Mouse (Mus musculus) forebrain, embryonic 13.5 days (tissue): ENCODE data around the gene Gm28729. TPM values are rescaled to one million over a fixed set of nuclear protein-coding genes. Genes with fewer than 3 reads are reported as not detected.
"Not testable (repeated sequence)": the region's sequence is repeated elsewhere in the genome, so short reads cannot be mapped to it uniquely, and the experiment has no call there.

Source experiments
- ATAC-seq: fragments of 200-750 bp; cut with Nextera tagmentation; 2 replicates; pipeline ENCODE4 v1.8.0; 2017
- H3K27ac ChIP-seq: fragments of 300-500 bp; sonication (generic); 2 replicates; pipeline ENCODE4 v1.5.1; 2015; ENCODE audit warnings: inconsistent platforms, mild to moderate bottlenecking, moderate library complexity
- H3K27me3 ChIP-seq: fragments of 300-500 bp; sonication (generic); 2 replicates; pipeline ENCODE4 v1.6.1; 2015; ENCODE audit warnings: mild to moderate bottlenecking, inconsistent platforms
- H3K36me3 ChIP-seq: fragments of 300-500 bp; sonication (generic); 2 replicates; pipeline ENCODE4 v1.6.1; 2015; ENCODE audit warnings: mild to moderate bottlenecking, inconsistent platforms; ENCODE audit not compliant: poor library complexity, severe bottlenecking
- H3K4me1 ChIP-seq: fragments of 300-500 bp; sonication (generic); 2 replicates; pipeline ENCODE4 v1.6.1; 2015; ENCODE audit warnings: inconsistent platforms
- H3K4me2 ChIP-seq: fragments of 300-500 bp; sonication (generic); 2 replicates; pipeline ENCODE4 v1.6.1; 2015; ENCODE audit warnings: inconsistent platforms, mild to moderate bottlenecking, moderate library complexity
- H3K4me3 ChIP-seq: fragments of 300-500 bp; sonication (generic); 2 replicates; pipeline ENCODE4 v1.5.1; 2015; ENCODE audit warnings: mild to moderate bottlenecking, inconsistent platforms
- H3K9ac ChIP-seq: fragments of 300-500 bp; sonication (generic); 2 replicates; pipeline ENCODE4 v1.6.1; 2015; ENCODE audit warnings: mild to moderate bottlenecking, inconsistent platforms
- H3K9me3 ChIP-seq: fragments of 300-500 bp; sonication (generic); replicated peaks from 2 replicates; pipeline ENCODE4 v1.6.1; 2016; ENCODE audit warnings: inconsistent platforms
- WGBS: fragments of 180-500 bp; shearing (Covaris S2); methylation state at CpG from one replicate; pipeline ENCODE4 v1.1.7; 2015; 5-methylcytosine and 5-hydroxymethylcytosine counted together
- polyA plus RNA-seq: library from polyadenylated mRNA; unstranded; fragments of >200 nt; fragmentation: Nextera tagmentation; extraction: Ambion mirVana; gene quantifications from 2 replicates; pipeline ENCODE4 v1.2.1, GENCODE M21; 2015

Gene Gm28729
- polyA plus RNA-seq, 1 experiment from 2014 or later, result 0.10 TPM

GRCm38 (mm10) chr9:96483028-96483427, 42.0 kb downstream of the Gm28729 start:
- Histone ChIP-seq H3K9me3 (no peaks in the 10 kb centered on the region), H3K4me2 (no peak overlapping the region), H3K27ac (no peak overlapping the region), H3K36me3 (no peaks in the 10 kb centered on the region), H3K4me3 (no peak overlapping the region), H3K9ac (no peak overlapping the region), H3K4me1 (0 out of 2 replicates have a peak, but pooled peaks cover 3% of the 10 kb centered on the region), H3K27me3 (peaks cover 3% of the 10 kb centered on the region; the same call in 1 of the 2 replicates)
- ATAC-seq, result no peak
- WGBS, result 69% methylated on average over 3 of the region's 3 CpGs

- Histone ChIP-seq H3K4me3 (peak within 1 kb of the TSS; percentile 82), H3K36me3 (peaks cover 19% of the 10 kb centered on the region; the same call in 1 of the 2 replicates), H3K27me3 (peaks cover 3% of the 10 kb centered on the region; the same call in 1 of the 2 replicates), H3K4me2 (peak within 1 kb of the TSS; percentile 83), H3K27ac (peak within 1 kb of the TSS; percentile 79), H3K9me3 (no peaks in the 10 kb centered on the region), H3K9ac (peak within 1 kb of the TSS; percentile 87), H3K4me1 (peaks cover 24% of the 10 kb centered on the region)
- ATAC-seq, result peak; percentile 99
- under 1% methylated on average over 73 of the region's 74 CpGs for WGBS
Measured at GRCm38 (mm10) chr9:96478071-96478888, 46.8 kb downstream of the Gm28729 start, which contains the start of gene Rnf7. TSS of gene Rnf7 (minus strand) at chr9:96478675.

DNA sequence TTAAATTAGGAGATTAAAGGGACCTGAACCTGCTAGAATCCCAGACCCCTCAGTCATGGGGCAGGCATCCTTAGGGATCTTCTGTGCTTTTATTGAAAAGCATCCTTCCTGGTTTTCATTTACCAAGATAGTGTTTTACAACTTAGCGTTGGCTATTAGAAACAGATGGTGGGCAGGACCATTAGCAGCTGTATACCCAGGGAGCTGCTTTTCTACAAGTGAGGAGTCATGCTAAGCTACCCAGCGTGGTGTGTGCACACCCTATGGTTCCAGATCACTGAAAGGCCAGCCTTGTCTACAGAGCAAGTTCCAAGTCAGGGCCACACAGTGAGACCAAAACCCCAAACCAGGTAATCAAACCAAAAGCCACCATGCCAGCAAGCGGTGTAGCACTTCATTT, 52.7 kb downstream of the Gm28729 start:
- H3K9ac ChIP-seq, result no peak overlapping the region
- no peak for ATAC-seq
- H3K9me3 ChIP-seq, result no peaks in the 10 kb centered on the region
- H3K4me2 ChIP-seq, result no peak overlapping the region
- H3K4me3 ChIP-seq, result no peak overlapping the region
- H3K4me1 ChIP-seq, result peaks cover 19% of the 10 kb centered on the region
- H3K36me3 ChIP-seq, result peaks cover 47% of the 10 kb centered on the region
- WGBS, result 86% methylated on average over 3 of the region's 3 CpGs
- H3K27ac ChIP-seq, result no peak overlapping the region
- no peaks in the 10 kb centered on the region for H3K27me3 ChIP-seq

GRCm38 (mm10) chr9:96471681-96472080, 53.4 kb downstream of the Gm28729 start:
- WGBS, result 74% methylated on average over 4 of the region's 4 CpGs
- not testable (repeated sequence) for H3K4me2 ChIP-seq

DNA sequence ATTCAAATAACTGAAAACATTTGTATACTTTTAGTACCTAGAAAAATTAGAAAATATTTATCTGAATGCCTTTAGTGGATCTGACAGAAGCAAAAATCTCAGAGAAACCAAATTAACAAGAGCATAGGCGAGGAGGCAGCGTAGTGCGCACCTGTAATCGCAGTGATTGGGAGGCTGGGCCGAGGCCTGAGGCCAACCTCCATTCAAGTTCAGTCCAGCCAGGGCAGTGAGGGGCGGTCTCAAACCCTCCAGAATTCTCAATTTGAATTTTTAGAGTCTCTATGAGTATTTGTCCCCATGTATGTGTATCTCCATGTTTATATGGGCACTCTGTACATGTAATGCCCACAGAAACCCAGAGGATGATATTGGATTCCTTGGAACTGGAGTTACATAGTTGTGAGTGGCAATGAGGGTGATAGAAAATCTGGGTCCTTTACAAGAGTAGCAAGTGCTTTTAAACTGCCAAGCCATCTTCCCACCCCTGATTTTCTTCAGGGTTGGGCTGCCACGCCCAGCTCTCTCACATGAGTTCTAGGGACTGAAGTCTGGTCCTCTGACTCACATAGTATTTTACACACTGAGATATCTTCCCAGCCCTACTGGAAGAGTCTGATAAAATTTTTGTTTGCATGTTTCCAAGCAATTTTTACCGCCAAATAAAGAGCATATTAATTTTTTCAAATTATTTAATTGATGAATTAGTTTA, 54.6 kb downstream of the Gm28729 start:
- Histone ChIP-seq H3K36me3 (peaks cover 53% of the 10 kb centered on the region), H3K9ac (no peak overlapping the region), H3K4me3 (no peak overlapping the region), H3K9me3 (no peaks in the 10 kb centered on the region), H3K27ac (no peak overlapping the region), H3K4me1 (0 out of 2 replicates have a peak, but pooled peaks cover 6% of the 10 kb centered on the region), H3K4me2 (no peak overlapping the region), H3K27me3 (no peaks in the 10 kb centered on the region)
- ATAC-seq, result no peak
- 91% methylated on average over 8 of the region's 8 CpGs for WGBS

More at GRCm38 (mm10) chr9:96471681-96472080, 53.4 kb downstream of the Gm28729 start:
- H3K4me1 ChIP-seq, result peaks cover 12% of the 10 kb centered on the region; the same call in 1 of the 2 replicates
- H3K9me3 ChIP-seq, ATAC-seq, H3K9ac ChIP-seq, H3K4me3 ChIP-seq, H3K27me3 ChIP-seq, H3K27ac ChIP-seq: not testable (repeated sequence)
- H3K36me3 ChIP-seq, result peaks cover 53% of the 10 kb centered on the region

- Histone ChIP-seq H3K27me3 (no peaks in the 10 kb centered on the region), H3K9ac (no peak overlapping the region), H3K9me3 (no peaks in the 10 kb centered on the region), H3K4me1 (no peaks in the 10 kb centered on the region), H3K4me3 (no peak overlapping the region), H3K36me3 (peaks cover 46% of the 10 kb centered on the region), H3K27ac (no peak overlapping the region), H3K4me2 (no peak overlapping the region)
- no peak for ATAC-seq
- 69% methylated on average over 8 of the region's 8 CpGs for WGBS
Measured at GRCm38 (mm10) chr9:96469556-96470265, 55.4 kb downstream of the Gm28729 start.

GRCm38 (mm10) chr9:96463708-96464107, 61.4 kb downstream of the Gm28729 start:
- WGBS, result 67% methylated on average over 10 of the region's 10 CpGs
- peaks cover 8% of the 10 kb centered on the region; the same call in 1 of the 2 replicates for H3K4me1 ChIP-seq
- H3K9ac ChIP-seq, result no peak overlapping the region
- peaks cover 36% of the 10 kb centered on the region for H3K36me3 ChIP-seq
- no peak overlapping the region for H3K4me2 ChIP-seq
- no peak for ATAC-seq
- 0 out of 2 replicates have a peak, but pooled peaks cover 5% of the 10 kb centered on the region for H3K9me3 ChIP-seq
- H3K4me3 ChIP-seq, result no peak overlapping the region
- no peaks in the 10 kb centered on the region for H3K27me3 ChIP-seq
- H3K27ac ChIP-seq, result no peak overlapping the region

DNA sequence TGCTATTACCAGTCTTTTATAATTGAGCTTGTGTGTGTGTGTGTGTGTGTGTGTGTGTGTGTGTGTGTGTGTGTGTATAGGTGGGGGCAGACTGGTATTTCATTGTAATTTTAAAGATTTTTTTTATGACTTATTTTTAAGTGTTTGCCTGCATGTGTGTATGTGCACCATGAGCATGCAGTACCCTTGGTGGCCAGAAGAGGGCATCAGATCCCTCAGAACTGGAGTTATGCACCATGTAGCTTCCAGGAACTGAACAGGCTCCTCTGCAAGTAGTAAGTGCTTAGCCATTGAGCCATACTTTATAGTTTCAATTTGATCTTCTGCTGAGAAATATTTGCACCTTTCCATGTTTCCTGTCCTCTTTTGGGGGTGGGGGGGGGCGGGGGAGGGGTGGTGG, 63.5 kb downstream of the Gm28729 start:
- Histone ChIP-seq H3K4me1 (peaks cover 8% of the 10 kb centered on the region; the same call in 1 of the 2 replicates), H3K4me2 (no peak overlapping the region), H3K9me3 (0 out of 2 replicates have a peak, but pooled peaks cover 5% of the 10 kb centered on the region), H3K27me3 (no peaks in the 10 kb centered on the region), H3K36me3 (peaks cover 16% of the 10 kb centered on the region), H3K9ac (no peak overlapping the region), H3K27ac (no peak overlapping the region), H3K4me3 (no peak overlapping the region)
- ATAC-seq, result no peak
- WGBS, result 75% methylated on average over 1 of the region's 1 CpGs

GRCm38 (mm10) chr9:96460117-96460865, 64.8 kb downstream of the Gm28729 start:
- 10% methylated on average over 10 of the region's 10 CpGs for WGBS
- Histone ChIP-seq H3K4me1 (peaks cover 13% of the 10 kb centered on the region; the same call in 1 of the 2 replicates), H3K27ac (peak overlapping the region; percentile 70), H3K9ac (no peak overlapping the region), H3K4me2 (no peak overlapping the region), H3K36me3 (peaks cover 13% of the 10 kb centered on the region; the same call in 1 of the 2 replicates), H3K27me3 (no peaks in the 10 kb centered on the region), H3K9me3 (0 out of 2 replicates have a peak, but pooled peaks cover 5% of the 10 kb centered on the region), H3K4me3 (no peak overlapping the region)
- no peak for ATAC-seq

DNA sequence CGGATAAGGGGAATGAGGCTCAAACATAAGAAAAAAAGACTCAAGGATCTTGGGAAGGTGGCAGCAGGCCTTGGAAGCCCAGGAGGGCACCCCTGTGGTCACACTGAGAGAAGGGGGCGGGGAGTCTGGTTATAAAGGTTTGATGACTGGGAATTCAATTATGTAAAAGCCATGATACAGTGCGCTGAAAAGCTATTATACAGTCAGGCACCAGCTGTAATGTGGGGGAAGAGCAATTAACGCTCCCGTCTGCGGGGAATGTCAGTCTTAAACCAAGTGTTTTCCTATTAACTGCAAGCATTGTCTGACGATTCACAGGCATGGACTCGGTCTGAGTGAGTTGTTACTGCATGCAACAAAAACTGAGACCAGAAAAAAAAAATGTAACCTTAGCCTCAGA, 69.4 kb downstream of the Gm28729 start:
- WGBS, result 32% methylated on average over 8 of the region's 8 CpGs
- Histone ChIP-seq H3K36me3 (no peaks in the 10 kb centered on the region), H3K4me3 (no peak overlapping the region), H3K4me1 (peaks cover 21% of the 10 kb centered on the region), H3K9ac (no peak overlapping the region), H3K9me3 (no peaks in the 10 kb centered on the region), H3K27me3 (no peaks in the 10 kb centered on the region), H3K27ac (peak overlapping the region; percentile 57), H3K4me2 (no peak overlapping the region)
- peak; percentile 67; the same call in 1 of the 2 replicates for ATAC-seq

GRCm38 (mm10) chr9:96452956-96453355, 72.1 kb downstream of the Gm28729 start:
- ATAC-seq, result no peak
- Histone ChIP-seq H3K27me3 (no peaks in the 10 kb centered on the region), H3K36me3 (no peaks in the 10 kb centered on the region), H3K9ac (no peak overlapping the region), H3K9me3 (no peaks in the 10 kb centered on the region), H3K4me1 (peaks cover 13% of the 10 kb centered on the region), H3K4me2 (no peak overlapping the region), H3K27ac (no peak overlapping the region), H3K4me3 (no peak overlapping the region)
- 87% methylated on average over 4 of the region's 4 CpGs for WGBS
